Mouse (Mus musculus): ENCODE measurements around the gene Fcor.

Fcor gene

DNA sequence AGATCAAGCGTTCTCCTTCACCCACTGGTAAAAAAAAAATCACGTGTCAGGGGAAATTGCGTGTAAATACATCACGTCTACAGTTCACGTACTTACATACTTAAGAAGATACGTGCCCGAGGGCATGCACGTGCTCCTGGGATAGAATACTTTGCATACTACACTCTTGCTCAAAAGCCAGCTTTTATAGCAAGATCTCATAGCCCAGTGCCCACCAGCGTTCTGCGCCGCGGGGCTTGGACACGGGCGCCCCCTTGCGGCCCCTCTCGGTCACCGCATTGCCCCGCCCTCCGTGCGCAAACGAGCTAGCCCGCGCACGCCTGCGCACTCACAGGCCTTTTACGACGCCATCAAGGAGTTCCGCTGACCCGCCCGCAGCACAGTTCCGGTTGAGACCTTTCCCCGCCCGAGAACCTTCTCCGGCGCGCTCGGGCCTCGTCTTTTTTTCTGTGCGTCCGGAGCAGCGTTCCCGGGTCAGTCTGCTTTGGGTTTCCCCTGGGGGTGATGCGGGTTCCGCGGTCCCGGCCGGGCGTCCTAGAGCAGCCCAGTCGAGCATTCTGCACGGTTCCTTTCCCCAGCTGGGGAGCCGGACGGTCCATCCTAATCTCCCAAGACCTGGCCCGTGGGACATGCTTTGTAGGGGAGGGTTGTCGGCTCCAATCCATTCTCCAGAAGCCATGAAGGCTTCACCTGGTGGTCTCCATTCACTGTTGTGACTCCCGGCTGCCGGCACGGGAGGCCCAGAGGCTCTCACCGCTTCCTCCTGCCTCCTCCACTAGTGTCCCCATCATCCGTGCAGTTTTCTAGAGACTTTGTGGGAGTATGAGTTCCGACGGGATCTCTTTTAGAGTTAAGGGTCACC is 4.2 kb upstream of the Fcor start, which contains the start of gene Trappc5:
TSS of gene Trappc5 (plus strand) at position 169 of the 862 bp plus-strand sequence.
- DNase-seq (ENCODE audit: extremely low read depth, low read depth, low spot score) = peak; percentile 11

DNA sequence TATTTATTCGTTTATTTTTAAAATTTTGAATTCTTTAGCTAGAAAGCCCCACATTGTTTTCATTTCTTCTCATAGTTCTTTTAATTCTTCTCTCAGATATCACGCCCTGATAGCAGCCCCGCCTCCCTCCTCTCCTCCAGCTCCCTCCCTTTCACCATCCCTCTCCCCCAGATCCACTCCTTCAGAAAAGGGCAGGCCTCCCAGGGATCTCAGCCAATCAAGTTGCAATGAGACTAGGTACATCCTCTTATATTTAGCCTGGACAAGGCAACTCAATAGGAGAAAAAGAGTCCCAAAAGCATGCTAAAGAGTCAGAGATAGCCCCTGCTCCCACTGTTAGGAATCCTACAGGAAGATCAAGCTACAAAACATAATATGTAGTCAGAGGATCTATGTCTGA is 2.5 kb upstream of the Fcor start:
- no peak for DNase-seq (ENCODE audit: extremely low read depth, low read depth, low spot score)

DNA sequence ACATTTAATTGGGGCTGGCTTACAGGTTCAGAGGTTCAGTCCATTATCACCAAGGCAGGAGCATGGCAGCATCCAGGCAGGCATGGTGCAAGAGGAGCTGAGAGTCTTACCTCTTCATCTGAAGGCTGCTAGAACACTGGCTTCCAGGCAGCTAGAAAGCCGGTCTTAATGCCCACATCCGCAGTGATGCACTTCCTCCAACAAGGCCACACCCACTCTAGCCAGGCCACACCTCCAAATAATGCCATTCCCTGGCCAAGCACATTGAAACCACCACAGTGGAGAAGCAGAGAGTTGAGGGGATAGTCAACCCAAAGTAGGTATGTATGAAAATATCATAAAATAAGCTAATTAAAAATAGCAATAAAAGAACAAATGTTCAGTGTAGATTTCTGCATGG is 1.8 kb downstream of the Fcor start:
- DNase-seq (ENCODE audit: extremely low read depth, low read depth, low spot score) = no peak

DNA sequence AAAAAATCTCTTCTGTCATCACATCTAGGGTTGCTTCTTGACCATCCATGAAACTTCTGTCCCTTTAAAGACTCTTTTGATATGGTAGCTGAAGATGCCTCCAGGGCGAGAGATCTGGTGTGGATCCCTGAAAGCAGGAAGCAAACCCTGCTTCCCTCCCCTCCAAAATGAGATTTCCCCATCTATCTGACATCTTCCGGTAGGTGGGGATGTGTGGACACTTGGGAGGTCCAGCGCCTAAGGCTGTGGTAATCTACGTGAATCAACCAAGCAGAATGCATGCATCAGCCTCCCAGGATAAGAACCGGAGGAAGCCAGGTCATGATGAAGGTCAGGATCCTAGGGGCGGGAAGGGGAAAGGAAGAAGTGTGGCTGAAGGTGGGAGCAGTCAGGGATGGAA is 6.7 kb downstream of the Fcor start, which contains the start of gene Mcemp1:
TSS of gene Mcemp1 (plus strand) at position 248 of the 400 bp plus-strand sequence.
- DNase-seq (ENCODE audit: extremely low read depth, low read depth, low spot score) = no peak

DNA sequence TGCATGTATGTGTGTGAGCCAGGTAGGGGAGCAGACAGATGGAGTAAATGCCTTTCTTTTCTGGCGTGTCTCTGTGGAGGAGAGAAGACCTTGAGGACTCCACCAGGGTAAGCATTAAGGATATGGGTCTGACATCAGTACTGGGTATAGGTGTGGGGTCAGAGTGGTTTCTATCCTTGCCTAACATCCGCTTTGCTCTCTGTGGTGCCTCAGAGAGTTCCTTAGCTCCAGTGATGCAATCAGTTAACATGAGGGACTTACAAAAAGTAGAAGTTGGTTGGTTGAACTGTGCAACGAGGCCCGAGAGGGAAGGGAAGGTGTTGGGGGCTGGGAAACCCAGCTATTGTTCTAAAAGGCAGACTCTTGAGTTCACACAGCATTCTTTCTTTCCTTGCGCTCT is 7.8 kb downstream of the Fcor start:
- no peak for DNase-seq (ENCODE audit: extremely low read depth, low read depth, low spot score)

DNA sequence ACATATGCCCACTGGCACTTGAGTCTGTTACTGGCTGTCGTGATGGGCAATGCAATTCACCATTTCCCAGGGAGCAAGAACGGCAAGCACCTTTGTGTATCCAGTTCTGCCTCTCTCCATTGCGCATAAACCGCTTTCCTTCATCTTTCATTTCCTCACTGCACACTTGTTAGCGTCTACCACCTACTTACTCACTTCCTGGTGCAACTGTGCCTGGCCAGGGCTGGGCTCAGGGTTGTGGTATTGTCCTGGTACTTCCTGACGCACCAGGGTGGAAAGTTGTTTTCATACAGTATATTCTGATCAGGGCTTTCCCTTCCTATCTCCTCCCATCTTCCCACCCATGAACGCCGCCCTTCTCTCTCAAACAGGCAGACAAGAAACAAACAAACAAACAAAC is 11.3 kb downstream of the Fcor start:
- DNase-seq (ENCODE audit: extremely low read depth, low read depth, low spot score) = no peak

DNA sequence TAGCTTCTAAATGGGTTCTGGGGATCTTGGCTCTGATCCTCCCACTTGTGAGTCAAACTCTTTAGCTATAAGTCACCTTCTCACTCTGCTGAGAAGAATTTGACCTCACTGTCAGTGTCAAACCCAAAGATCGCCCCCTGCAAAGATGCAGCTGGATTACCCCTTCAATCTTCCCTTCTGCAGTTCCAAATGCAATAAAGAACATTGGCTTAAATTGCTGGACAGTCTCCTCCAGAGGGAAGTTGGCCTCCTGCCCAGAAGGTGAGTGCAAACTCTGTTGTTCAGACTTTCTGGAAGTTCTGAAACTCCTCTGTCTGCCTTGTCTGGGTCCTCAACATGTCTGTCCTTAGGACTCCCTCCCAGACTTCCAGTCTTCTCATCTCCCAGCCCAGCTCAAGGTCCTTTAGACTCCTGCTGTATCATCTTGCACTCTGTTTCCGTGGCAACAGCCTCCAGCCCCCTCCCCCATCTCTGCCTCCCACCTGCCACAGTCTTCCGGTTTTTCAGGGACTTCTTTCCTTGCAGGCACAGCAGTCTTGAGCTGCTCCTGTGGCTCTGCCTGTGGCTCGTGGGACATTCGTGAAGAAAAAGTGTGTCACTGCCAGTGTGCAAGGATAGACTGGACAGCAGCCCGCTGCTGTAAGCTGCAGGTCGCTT is 15.3 kb downstream of the Fcor start:
- DNase-seq (ENCODE audit: extremely low read depth, low read depth, low spot score) = no peak

DNA sequence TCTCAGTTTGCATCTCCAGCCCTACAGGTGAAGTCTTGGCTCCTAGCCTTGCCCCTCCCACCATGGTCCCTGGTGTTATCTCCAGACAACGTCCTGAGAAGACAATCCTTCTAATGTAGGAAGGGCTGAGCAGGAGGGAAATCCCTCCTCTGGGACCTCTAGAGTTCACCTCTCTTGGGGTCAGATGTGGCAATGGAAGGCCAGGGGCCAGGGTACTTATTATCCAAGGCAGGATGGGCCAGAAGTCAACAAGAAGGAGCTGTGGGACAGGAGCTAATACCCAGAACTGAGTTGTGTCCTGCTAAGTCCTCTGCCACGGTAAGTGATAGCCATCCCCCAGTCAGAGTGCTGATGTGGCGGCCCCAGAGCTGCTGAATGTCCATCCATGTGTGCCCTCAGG is 16.6 kb downstream of the Fcor start, which contains the start of gene Retn:
TSS of gene Retn (plus strand) at position 245 of the 400 bp plus-strand sequence.
- no peak for DNase-seq (ENCODE audit: extremely low read depth, low read depth, low spot score)

DNA sequence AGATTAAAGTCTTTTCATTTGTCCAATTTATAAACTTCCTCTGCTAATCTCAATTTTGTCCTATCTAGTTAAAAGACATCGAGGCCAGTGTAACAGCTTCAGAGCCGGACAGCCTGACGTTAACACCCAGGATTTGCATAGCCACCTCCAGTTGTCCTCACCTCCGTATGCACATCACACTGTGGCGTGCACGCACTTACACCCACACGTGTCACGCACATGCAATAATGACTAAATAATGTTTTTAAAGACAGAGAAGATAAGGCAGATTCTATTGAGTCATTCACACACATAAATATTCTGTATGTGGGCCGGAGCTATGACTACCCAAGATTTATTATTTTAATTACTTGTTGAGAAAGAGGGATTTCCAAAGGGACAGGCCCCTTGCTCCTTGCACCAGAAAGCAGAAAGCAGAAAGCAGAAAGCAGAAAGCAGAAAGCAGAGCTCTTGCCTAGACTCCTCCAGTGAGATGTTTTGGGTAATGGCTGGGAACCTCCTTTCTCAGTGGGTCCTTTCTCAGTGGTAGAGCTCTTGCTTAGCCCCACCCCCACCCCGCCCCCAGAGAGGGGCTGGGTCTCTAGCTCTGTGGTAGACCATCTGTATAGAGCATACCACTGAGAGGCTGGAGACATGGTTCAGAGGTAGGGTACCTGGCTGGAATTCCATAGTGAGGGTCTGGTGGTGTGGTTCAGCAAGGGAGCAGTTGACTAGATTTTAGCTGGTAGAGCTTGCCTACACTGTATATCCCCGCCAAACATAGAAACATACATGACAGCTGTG is 17.2 kb downstream of the Fcor start:
- DNase-seq (ENCODE audit: extremely low read depth, low read depth, low spot score) = no peak

DNA sequence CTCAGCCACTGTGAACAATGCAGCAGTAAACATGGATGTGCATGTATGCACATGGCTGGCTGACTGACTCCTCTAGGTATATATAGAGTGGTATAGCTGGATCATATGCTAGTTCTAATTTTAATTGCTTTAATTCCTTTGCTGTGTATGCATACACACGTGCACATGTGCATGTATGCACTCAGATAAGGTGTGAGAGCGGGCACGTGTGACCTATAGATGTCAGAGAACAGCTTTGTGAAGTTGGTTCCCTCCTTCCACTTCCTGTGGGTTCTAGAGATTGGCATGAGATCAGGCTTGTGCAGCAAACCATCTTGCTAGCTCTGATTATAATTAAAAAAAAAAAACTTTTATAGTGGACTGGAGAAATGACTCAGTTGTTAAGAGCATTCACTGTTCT is 19.3 kb downstream of the Fcor start:
- no peak for DNase-seq (ENCODE audit: extremely low read depth, low read depth, low spot score)

DNA sequence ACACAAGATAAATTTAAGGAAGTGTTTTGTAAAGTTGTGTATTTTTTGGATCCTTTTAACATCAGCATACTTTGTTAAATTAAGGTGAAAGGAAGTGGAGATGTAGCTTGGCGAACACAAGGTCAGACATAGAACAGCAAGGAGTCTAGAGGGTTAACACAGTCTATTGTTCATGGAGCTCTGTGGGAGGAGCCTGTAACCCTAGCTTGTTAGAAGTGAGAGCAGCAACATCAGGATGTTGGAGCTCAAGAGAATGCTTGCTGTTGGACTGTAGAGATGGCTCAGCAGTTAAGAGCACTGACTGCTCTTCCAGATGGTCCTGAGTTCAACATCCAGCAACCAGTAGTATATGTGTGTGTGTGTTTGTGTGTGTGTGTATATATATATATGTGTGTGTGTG is 23.2 kb downstream of the Fcor start:
- DNase-seq (ENCODE audit: extremely low read depth, low read depth, low spot score) = no peak

DNA sequence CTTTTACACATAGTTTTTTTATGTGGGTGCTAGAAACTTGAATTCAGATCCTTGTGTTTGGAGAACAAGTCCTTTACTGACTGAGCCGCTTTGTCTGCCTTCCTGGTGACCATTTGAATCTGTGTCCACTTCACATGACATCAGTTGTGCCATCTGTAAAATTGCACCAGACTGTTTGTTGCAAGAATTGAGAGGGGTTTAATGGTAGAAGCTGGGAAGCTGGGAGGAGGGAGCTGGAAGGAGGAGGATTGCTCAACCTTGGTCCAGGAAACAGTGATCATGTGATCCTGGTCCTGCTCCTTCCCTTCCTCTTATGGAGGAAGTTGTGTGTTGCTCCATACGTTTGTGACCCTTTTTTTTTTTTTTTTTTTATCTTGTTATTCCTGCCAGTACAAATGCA is 23.9 kb downstream of the Fcor start:
- no peak for DNase-seq (ENCODE audit: extremely low read depth, low read depth, low spot score)

DNA sequence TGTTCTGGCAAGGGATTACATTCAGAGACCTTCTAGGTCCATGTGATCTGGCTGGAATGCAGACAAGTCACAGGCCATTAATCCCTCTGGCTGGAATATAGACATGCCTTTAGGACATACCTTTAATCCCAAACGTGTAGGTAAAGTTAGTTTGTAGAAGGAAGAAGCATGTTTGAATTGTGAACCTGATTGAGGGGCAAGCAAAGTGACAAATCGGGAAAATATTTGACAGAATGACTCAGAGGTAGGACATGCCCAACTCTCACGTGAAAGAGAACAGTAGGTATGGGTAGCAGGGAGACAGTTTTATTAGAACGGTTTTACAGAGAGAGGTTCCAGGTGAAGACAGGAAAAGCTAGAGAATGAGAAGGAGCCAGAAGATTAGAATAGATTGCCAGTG is 24.6 kb downstream of the Fcor start:
- DNase-seq (ENCODE audit: extremely low read depth, low read depth, low spot score) = no peak

DNA sequence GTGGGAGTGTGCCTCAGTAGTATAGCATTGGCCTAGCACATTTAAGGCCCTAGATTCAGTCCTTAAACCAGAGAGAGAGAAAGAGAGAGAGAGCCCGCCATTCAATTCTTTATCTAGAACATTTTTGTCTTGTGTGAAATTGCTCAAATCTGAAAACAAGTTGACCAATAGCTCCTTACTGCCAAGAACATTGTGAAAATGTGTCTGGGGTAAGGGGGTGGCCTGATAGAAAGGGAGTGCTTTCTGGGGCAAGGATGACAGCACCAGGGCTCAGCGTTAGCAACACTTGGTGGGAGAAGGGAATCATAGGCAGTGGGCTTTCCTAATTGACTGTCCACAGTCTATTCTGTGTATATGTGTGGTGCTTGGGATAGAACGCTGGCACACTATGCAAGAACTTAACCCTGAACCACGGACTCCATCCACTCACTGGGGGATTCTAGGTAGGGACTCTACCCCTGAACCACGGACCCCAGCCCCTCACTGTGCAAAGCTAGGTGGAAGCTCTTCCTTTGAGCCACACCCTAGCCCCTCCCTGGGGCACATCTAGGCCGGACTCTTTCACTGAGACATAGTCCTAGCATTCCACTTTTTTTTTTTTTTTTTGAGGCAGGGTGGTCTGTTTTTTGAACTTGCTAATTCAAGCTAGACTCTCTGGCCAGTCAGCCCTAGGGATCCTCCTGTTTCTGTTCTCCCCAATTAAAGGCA is 25.2 kb downstream of the Fcor start:
- no peak for DNase-seq (ENCODE audit: extremely low read depth, low read depth, low spot score)

DNA sequence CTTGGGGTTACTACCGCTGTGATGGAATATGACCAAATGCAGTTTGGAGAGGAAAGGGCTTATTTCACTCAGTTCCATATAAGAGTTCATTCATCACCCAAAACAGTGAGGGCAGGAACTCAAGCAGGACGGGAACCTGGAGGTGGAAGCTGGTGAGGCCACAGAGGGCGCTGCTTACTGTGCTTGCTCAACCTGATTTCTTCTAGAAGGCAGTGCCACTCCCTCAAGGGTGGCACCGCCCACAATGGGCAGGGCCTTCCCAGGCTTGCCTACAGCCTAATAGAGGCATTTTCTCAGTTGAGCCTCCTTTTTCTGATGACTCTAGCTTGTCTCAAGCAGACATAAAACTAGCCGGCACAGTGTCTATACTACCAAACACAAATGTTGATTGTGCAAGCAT is 26.4 kb downstream of the Fcor start:
- no peak for DNase-seq (ENCODE audit: extremely low read depth, low read depth, low spot score)

DNA sequence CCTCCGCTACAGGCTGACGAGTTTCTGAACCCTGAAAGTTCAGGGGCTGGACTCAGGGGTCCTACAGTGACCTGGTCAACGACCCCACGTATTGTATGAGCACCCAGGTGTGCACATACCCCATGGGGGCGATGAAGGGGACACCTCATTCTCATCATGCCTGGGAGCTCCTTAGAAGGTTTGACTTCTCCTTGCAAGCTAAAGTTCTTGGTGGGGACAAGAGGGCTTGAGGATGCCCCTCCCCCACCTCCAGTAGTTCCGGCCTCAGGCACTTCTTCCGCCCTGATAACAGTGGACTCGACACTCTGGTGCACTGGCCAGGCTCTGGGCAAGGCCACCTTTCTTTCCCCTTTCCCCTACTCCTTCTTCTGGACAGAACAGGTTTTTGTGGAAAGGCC is 40.7 kb downstream of the Fcor start:
- DNase-seq (ENCODE audit: extremely low read depth, low read depth, low spot score) = no peak

DNA sequence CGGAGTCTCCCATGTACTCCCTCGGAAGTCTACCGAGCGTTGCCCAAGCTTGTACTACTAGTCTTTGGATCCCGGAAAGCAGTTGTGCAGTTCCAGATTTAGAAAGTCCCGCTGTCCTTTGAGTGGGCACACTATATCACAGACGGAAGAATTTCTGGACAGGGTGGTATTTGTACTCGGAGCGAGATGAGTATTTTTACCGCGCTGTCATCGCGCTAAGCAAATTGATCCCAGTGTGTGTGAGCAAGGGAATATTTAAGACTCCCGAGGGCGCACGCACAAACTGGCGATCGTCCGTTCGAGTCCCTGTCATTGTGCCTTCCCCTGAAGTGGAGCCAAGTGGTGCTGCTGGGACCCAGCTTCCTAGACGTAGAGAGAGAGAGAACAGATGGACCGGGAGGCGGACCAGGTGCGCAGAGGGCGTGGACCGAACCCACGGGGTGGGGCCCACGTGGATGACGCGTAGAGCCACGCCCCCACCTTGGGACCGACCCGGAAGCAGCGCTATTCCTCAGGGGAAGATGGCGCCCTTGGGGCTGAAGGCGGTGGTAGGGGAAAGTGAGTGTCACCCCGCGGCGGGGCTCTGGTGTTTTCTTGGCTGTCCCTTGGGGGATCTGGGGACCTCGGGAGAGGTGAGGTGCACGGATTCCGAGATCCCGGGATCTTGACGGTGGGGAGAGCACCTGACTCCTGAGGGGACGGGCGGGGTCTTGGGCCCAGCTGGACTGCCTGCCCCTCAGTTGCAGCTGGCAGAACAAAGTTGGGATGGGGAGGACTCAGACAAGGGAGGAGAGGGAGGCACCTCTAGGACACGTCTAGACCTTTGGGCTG is 41.3 kb downstream of the Fcor start, which contains the start of gene Stxbp2:
TSS of gene Stxbp2 (plus strand) at position 309 of the 831 bp plus-strand sequence.
- DNase-seq (ENCODE audit: extremely low read depth, low read depth, low spot score) = no peak

DNA sequence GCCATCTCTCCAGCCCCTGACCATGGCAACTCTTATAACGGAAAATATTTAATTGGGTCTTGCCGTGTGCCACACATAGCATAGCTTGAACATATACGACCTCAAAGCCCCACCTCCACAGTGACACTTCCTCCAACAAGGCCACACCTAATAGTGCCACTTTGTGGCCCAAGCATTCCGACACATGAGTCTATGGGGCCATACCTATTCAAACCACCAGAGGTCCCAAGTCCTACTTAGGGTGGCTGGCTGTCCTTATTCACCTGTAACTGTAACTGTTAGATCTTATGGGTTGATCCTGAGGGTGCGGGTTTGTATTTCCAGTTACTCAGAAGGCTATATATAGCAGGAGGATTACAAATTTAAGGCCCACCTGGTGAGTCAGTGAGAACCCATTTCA is 44.1 kb downstream of the Fcor start:
- no peak for DNase-seq (ENCODE audit: extremely low read depth, low read depth, low spot score)

DNA sequence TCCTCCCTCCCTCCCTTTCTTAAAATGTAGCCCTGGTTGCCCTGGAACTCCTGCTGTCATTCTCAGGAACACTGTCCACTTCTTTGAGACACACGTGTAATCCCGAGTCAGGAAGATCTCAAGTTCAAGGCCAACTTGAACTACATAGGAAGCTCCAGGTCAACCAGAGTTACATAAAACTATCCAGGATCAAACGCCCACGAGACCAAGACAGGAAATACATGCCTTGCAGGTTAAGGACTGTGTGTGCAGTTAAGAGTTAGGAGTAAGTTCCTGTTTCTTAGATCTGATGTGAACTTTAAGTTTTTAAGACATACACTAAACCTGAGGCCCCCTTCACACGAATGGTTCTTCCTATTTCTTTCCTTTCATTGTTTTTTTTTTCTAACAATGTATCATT is 45.2 kb downstream of the Fcor start:
- DNase-seq (ENCODE audit: extremely low read depth, low read depth, low spot score) = no peak

DNA sequence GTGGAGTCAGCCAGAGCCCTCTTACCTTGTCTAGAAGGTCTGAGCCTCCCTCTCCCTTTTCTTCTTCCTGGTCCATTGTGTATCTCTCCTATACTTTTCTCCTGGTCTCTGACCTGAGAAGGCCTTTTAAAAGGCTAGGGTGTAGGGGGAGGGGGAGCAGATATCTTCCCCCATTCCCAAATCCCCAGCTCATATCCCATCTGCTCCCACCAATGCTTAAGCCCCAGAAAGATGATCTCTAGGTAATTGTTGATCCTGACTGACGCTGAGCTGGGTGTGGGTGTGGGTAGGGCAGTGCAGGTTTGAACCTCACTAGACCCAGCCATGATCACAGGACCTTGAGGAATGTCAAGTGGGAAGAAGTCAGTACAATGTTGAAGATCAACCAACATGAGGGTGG is 46.7 kb downstream of the Fcor start, which contains the start of gene Pcp2:
TSS of gene Pcp2 (minus strand) at position 101 of the 400 bp plus-strand sequence.
- no peak for DNase-seq (ENCODE audit: extremely low read depth, low read depth, low spot score)

All from fat pad, adult 2 months (tissue).